Mouse (Mus musculus) splenic B cell, adult 2 months (primary cell): Measurements from ENCODE around the gene H2-Q7.
"Not testable (repeated sequence)": the region's sequence is repeated elsewhere in the genome, so short reads cannot be mapped to it uniquely, and the experiment has no call there.

Experiments
- DNase-seq: peaks from one replicate; pipeline ENCODE4 v3.0.0-alpha.2; 2011; ENCODE audit warnings: low read depth, low spot score
- H3K27me3 ChIP-seq: 2 replicates; pipeline ENCODE4 v1.6.1; 2012; ENCODE audit warnings: mild to moderate bottlenecking, low read length, moderate library complexity, mixed read lengths; ENCODE audit not compliant: control insufficient read depth, poor library complexity, insufficient read depth, severe bottlenecking
- H3K36me3 ChIP-seq: 2 replicates; pipeline ENCODE4 v1.6.1; 2012; ENCODE audit warnings: mild to moderate bottlenecking, low read length, moderate library complexity, mixed read lengths; ENCODE audit not compliant: control insufficient read depth, poor library complexity, insufficient read depth, severe bottlenecking

Gene H2-Q7

DNA sequence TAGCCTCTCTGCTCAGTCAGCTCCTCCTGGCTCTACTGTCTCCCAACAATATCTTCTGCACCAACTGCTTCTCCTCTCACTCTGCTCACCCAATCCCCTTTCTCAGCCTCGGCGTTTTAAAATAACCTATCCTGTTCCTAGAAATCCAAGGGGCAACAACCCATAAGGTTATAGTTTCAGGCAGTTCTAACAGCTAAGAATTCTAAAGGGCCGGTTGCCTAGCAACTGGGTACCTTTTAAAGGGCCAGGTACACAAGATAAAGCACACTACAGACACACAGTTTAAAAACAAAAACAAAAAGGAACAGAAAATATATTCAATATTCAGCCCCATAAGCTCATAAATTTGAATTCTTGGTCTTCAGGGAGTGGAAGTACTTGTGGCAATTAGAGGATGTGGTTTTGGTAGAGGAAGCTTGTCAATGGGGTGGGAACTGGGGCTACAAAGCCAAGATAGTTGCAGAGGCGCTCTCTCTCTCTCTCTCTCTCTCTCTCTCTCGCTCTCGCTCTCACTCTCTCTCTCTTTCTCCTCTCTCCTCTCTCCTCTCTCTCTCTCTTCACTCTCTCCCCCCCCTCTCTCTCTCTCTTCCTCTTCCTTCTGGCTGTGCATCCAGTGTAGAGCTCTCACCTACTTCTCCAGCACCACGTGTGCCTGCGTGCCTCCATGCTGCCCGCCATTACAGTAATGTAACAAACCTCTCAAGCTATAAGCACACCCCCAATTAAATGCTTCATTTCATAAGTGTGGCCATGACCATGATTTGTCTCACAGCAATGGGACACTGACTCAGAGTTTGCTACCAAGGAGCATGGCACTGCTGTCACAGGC lies 21.8 kb downstream of the H2-Q7 start:
- DNase-seq, H3K27me3 ChIP-seq, H3K36me3 ChIP-seq: not testable (repeated sequence)

DNA sequence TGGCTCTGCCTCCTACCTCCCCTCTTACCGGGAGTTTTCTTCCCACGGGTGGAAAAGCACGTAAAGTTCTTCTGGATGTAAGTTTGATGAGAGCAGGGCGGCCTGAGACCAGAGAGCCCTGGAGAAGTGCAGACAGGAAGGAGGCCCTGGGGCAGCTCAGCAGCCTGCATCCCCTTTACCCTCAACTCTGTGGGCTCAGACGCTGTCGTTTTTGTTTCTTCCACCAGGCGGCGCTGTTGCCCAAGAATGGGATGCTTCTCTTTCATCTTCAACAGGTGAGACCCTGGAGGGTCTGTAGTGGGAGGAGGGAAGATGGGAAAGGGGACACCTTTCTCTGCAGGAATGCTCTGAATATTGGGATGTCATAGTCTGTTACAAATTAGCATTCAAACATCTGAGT lies 26.7 kb downstream of the H2-Q7 start:
- not testable (repeated sequence) for H3K36me3 ChIP-seq, H3K27me3 ChIP-seq
- peak; percentile 73 for DNase-seq

DNA sequence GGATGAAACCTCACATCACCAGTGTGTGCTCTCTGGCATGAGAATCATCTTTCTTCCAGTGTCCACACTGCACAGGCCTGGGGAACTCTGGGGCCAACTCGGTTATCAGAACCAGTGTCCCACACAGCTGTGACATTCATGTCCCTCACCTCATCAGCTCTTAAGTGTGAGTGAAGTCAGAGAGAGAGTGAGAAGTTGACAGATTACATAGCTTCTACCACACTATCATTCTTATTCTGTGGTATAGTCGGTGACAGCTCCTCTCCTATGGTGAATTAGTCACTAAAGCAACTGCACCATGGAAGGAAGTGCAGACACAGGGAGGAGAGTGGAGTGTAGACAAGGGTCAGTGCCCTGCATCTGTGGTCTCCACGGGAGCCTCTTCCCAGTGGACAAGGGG lies 30.0 kb downstream of the H2-Q7 start:
- H3K36me3 ChIP-seq, DNase-seq, H3K27me3 ChIP-seq: not testable (repeated sequence)

DNA sequence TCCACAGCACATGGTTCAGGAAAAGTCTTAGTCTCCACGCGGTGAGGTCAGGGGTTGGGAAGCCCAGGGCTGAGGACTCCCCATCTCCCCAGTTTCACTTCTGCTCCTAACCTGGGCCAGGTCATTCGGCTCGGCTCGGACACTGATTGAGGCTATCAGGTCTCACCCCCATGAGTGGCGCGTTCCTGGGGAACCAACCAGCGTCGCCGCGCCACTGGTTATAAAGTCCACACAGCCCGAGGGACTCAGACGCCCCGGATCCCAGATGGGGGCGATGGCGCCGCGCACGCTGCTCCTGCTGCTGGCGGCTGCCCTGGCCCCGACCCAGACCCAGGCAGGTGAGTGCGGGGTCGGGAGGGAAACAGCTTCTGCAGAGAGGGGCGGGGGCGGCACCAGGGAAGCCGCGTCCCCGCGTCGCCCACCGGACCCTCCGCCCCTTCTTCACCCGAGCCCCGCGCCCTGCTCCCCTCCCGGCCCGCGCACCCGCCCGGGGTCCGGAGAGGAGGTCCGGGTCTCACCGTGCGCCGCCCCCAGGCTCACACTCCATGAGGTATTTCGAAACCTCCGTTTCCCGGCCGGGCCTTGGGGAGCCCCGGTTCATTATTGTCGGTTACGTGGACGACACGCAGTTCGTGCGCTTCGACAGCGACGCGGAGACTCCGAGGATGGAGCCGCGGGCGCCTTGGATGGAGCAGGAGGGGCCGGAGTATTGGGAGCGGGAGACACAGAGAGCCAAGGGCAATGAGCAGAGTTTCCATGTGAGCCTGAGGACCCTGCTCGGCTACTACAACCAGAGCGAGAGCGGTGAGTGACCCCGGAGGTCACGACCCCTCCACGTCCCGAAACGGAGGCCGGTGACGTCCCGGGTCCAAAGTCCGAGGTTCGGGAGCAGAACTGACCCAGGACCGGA lies 31.1 kb downstream of the H2-Q7 start, which contains the start of gene H2-Q10:
Gene H2-Q10, plus strand, starts transcription at position 248 of the 910 bp plus-strand sequence.
- Histone ChIP-seq H3K36me3 (no peaks in the 10 kb centered on the region), H3K27me3 (no peaks in the 10 kb centered on the region)
- DNase-seq, result peak; percentile 22

DNA sequence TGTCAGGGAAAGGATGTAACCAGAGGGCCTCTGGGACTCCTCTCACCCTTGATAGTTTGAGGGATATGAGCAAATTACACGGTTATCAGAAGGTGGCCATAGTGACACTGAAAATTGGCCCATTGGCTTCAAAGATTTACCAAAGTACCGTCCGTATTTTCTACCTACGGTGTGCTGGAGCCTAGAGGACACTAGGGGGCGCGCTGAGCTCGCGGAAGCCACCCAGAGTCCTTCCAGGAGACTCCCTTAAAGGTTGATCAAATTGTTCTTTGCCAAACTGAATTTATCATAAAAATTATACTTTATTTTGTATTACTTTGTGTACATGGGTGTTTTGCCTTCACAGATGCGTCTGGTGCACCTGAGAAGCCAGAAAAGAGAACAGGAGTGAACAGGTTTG lies 45.1 kb downstream of the H2-Q7 start:
- no peaks in the 10 kb centered on the region; the same call in 1 of the 2 replicates for H3K27me3 ChIP-seq
- no peaks in the 10 kb centered on the region for H3K36me3 ChIP-seq
- peak; percentile 76 for DNase-seq

DNA sequence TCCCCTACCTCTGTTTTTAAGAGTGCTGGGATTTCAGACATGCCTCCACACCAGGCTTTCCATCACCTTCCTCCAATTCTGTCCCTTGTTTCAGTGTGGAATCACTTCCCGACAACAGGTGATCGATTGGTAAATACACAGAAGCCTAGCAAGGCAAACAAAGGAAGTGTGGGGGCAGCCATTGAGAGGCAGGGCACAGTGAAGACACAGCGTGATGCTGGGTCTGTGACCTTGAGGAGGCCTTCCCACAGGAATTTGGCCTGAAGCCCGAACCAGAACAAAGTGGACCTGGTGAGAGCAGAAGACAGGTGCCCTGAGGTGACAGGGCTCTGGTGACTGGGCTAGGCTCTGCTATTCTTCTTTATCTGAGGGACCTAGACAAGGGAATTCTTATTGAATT lies 46.7 kb downstream of the H2-Q7 start:
- no peaks in the 10 kb centered on the region for H3K36me3 ChIP-seq
- H3K27me3 ChIP-seq, result no peaks in the 10 kb centered on the region; the same call in 1 of the 2 replicates
- no peak for DNase-seq

DNA sequence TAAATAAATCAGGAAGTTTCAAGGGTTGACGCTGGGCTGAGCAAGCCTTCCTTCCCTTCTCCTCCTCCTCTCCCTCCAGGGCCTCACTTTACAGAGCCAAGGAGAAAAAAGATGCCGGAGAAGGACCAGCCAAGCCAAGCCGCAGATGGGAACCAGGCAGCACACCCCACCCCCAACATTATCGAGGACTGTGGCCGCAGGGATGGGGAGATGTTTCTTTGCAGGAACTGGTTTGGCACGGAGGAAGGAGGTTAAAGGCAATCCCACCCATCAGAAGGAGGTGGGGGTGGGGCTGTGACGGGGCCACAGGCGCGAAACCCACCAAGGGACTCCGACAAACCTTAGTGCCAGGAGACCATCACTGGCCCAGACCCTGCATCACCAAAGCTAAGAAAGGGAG lies 47.8 kb downstream of the H2-Q7 start:
- DNase-seq, result no peak
- H3K27me3 ChIP-seq, result no peaks in the 10 kb centered on the region; the same call in 1 of the 2 replicates
- H3K36me3 ChIP-seq, result no peaks in the 10 kb centered on the region

DNA sequence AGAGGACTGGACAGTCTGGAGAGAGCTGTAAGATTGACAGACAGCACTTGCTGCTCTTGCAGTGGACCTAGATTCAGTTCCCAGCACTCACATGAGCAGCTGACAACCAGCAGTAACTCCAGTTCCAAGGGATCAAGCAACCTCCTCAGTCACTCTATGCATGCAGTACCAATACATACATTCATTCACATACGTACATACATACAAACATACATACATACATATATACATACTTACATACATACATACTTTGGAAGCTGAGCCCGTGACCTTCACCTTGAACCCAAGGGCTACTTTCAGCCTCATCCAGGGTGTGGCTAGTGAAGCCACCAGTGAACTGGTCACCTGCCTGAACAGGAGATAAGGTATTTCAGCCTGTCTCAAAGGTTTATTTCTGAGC lies 49.1 kb downstream of the H2-Q7 start:
- DNase-seq, result no peak
- Histone ChIP-seq H3K36me3 (no peaks in the 10 kb centered on the region), H3K27me3 (no peaks in the 10 kb centered on the region; the same call in 1 of the 2 replicates)

DNA sequence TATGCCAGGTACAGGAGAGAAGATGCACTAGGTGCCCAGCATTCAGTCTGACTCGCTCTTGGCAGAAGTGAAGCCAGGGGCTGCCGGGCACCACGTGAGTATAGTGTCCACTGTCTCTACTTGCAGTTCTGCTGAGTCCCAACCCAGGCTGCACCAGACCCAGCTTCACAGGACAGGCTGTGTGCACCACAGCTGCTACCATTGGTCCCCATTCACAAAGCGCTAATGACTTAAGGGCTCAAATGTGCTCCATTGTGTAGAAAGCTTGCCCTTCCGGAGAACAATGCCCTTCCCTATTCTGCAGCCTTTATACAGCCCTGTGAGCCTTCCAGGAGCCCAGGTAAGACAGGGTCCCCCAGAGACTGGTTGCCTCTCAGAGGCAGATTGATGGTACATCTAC lies 51.4 kb downstream of the H2-Q7 start:
- no peaks in the 10 kb centered on the region for H3K27me3 ChIP-seq
- no peak for DNase-seq
- no peaks in the 10 kb centered on the region for H3K36me3 ChIP-seq
